Mouse (Mus musculus) granulocyte monocyte progenitor cell, adult 5-6 weeks (primary cell): ENCODE data around the gene Cacna1c. TPM values are rescaled to one million over a fixed set of nuclear protein-coding genes. Genes with fewer than 3 reads are reported as not detected.

Source experiments
- ATAC-seq: replicated peaks from 2 replicates; pipeline ENCODE4 v1.8.0; 2016; ENCODE audit warnings: mild to moderate bottlenecking, moderate TSS enrichment, inconsistent platforms; ENCODE audit not compliant: poor library complexity, severe bottlenecking
- total RNA-seq, 2 experiments: library from RNA; stranded (forward) in 1 of 2; stranded (reverse) in 1 of 2; fragments of 200-712, 200-1000 nt in 1 of 2; fragments of >200 nt in 1 of 2; fragmentation: Nextera tagmentation in 1 of 2; gene quantifications; 2 replicates each; pipeline ENCODE4 v1.2.3; 2014 to 2017

Gene Cacna1c
- total RNA-seq, 2 experiments from 2014 or later: not detected

DNA sequence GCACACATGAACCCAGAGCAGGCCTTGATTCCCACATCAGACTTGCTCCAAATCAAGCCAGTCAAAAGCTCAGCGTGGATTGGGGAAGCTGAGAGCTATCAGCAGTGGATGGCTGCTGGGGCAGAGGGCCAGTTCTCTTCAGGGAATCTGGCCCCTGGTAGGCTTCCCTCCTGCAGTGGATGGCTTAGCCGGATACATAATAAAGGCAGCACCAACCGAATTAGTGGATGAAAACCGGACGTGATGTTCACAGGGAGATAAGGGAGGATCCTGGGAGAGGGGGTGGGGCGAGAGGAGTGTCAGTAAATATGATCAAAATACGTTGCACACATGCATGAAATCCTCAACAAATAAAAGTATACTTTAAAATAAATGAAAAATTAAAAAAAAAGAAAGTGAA is 359.5 kb downstream of the Cacna1c start:
- ATAC-seq: no peak

- no peak for ATAC-seq
These were observed 362.2 kb downstream of the Cacna1c start for GRCm38 (mm10) chr6:118834046-118834445.

DNA sequence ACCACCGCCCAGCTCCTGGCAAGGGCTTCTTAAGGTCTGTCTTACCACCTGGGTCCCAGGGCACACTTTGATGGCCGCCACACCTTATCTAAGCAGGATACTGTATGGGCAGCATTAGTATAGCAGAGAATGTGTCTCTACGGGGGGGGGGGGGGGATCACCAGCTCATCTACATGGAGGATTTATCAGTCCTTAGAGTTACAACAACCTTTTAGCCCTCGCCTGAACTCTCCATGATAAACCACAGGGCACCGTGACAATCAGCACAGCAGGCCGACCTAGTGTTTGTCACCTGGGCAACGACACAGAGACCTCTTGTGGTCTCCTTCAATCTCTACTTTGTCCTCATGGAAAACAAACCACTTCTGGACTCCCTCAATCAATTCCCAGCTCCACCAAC is 363.2 kb downstream of the Cacna1c start:
- ATAC-seq: no peak

- peak; percentile 48; the same call in 1 of the 2 replicates for ATAC-seq
These were observed 363.6 kb downstream of the Cacna1c start for GRCm38 (mm10) chr6:118832616-118833015.

- no peak for ATAC-seq
These were observed 365.4 kb downstream of the Cacna1c start for GRCm38 (mm10) chr6:118830851-118831250.

GRCm38 (mm10) chr6:118828187-118828586 is 368.0 kb downstream of the Cacna1c start:
- no peak for ATAC-seq

- ATAC-seq: no peak
These were observed 368.7 kb downstream of the Cacna1c start for GRCm38 (mm10) chr6:118827560-118827959.

GRCm38 (mm10) chr6:118825400-118825871 is 370.8 kb downstream of the Cacna1c start:
- no peak for ATAC-seq

DNA sequence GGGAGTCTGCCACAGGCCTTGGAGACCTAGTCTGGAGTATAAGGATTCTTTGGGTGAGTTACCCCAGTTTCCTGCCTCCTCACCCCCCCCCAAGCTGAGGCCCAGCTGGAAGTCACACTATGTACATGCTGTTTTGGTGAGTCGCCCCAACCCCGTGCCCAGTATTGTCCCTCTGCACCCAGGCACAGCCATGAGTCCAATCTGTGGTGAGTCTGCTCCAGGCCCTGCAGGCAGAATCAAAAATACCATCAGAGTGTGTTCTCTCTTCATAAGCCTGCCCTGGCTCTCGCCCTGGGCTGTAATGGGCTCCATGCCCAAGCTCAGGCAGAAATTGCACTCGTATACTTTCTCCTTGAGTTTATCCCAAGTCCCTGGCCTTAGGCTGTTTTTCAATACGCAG is 374.7 kb downstream of the Cacna1c start:
- ATAC-seq: no peak

GRCm38 (mm10) chr6:118819657-118820056 is 376.6 kb downstream of the Cacna1c start:
- no peak for ATAC-seq

GRCm38 (mm10) chr6:118817928-118818503 is 378.2 kb downstream of the Cacna1c start:
- no peak for ATAC-seq

- ATAC-seq: no peak
These were observed 380.0 kb downstream of the Cacna1c start for GRCm38 (mm10) chr6:118816253-118816652.

GRCm38 (mm10) chr6:118812556-118812955 is 383.7 kb downstream of the Cacna1c start:
- ATAC-seq: no peak

GRCm38 (mm10) chr6:118812007-118812406 is 384.2 kb downstream of the Cacna1c start:
- ATAC-seq: no peak

DNA sequence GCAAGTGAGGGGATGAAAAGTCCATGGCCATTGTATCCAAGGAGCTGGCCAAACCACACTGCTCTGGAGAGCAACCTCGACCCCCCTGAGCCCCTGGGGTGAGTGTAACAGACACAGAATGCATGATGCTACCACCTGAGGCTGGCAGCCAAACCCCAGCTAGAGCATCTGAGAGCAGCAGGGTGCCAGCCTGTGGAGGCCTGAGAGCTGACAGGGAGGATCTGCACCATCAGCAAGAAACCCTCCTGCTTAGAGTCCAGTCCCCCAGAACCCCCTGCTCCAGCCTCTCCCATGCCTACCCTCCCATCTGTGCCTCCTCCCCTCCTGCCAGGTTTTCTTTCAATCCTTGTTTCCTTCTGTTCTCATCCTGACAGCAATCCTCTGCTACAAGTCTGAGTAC is 385.4 kb downstream of the Cacna1c start:
- ATAC-seq: no peak

DNA sequence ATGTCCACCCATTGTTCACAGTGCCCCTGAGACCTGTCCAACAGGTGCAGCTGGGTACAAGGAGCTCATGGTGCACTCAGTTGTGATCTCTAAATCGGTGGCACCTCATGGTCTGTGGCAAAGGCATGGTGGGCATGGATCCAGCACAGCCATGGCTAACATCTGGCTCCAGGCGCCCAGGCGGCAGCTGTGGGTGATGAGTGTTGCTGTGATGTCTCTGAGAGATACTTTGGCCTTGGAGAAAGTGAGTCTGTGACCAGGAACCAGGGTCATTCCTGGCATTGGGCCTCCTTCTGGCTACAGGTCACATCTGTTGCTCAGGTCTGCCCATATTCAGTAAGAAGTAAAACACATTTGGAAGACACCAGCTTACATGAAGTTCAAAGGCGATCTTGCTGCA is 391.1 kb downstream of the Cacna1c start:
- no peak for ATAC-seq

DNA sequence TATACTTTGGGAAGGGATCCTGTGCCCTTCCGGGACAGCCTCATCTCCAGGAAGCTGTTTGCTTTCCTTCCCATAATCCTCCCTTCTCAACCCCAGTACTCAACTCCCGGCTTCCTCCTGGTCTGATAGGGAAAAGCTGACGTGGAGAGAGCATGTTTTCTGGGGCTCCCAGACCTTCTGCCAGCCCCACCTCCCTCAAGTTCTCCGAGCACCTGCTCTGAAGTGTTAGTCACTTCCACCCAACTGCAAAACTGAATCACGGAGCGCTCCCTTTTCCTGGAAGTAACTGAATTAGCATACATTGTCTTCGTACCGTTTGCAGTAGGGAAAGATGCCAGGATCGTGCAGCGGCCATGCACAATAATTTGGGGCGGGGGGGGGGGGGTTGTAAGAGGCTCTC is 393.9 kb downstream of the Cacna1c start:
- ATAC-seq: no peak

GRCm38 (mm10) chr6:118796393-118796792 is 399.8 kb downstream of the Cacna1c start:
- no peak for ATAC-seq

- ATAC-seq: no peak
These were observed 400.5 kb downstream of the Cacna1c start for GRCm38 (mm10) chr6:118795716-118796115.

DNA sequence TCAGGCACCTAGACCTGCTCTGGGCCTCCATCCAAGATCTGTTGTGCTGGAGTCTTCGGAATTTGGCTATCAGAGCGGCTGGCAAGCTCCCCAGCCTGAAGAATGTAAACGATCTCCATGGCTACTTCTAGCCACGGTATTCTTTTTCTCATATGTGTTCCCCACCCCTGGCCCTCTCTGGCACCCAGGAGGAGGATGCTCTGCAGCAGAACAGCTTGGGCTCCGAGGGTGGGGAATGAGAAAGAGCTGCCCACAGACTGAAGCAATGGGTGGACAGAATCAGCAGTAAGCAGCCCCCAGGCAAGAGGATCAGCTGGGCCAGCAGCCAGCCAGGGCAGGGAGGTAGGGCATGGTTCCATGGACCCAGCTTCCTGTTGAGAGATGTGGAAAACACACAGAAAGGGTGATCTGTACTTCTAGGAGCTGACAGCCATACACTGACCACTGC is 404.3 kb downstream of the Cacna1c start:
- no peak for ATAC-seq

DNA sequence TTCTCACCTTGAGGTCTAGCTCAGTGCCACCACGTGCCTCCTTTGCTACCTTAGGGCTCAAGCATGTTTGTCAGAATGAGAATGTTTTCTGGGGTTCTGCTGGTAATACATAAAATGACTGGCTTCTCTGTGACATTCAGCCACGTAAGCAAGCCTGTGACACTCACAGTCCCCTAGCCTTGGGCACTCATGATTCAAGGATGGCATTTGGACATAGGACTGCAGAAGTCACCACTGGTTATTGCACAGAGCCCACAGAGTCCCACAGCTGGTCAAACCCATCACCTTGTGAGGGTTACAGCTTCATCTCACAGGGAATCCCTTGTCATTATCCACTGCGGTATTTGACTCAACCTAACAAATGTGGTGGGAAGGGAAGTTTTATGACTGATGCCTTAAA is 408.3 kb downstream of the Cacna1c start:
- no peak for ATAC-seq

DNA sequence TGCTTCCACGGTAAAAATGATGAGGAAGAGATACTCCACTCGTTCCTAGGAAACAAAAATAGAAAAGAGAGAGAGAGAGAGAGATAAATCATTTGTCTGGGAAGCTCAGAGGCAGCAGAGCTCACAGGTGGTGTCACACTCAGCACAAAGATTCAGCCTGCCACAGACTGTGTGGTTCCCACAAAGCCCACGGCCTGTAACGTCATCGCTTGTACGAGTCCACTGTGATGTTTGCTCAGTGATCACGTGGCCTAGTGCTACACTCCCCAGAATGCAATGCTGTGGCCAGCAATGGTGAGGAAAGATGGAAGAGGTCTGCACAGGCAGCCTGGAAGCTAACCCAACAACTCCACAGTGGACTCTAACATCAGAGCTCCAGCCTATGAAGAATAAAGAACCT is 415.9 kb downstream of the Cacna1c start:
- no peak for ATAC-seq

DNA sequence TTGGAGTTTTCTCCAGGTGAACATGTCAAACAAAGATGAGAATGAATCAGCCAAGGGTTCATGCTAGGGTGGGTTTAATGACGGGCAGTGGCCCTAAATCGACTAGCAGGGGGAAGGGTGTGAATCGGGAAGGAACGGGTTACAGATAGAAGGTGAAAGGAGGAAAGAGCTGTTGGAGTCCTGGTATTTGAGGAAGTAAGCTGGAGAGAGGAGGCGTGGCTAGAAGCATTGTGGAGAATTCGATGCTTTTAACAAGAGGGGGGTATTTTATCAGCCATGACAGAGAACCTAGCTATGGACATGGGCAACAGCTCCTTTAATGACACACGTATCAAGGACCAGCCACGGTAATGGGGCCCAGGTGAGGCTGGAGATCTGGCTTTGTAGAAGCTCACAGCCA is 417.0 kb downstream of the Cacna1c start:
- no peak for ATAC-seq
